Mouse (Mus musculus) liver, embryonic 15.5 days (tissue): ENCODE measurements around the gene Olfr455. TPM values are rescaled to one million over a fixed set of nuclear protein-coding genes. Genes with fewer than 3 reads are reported as not detected.

Experiments
- polyA plus RNA-seq: library from polyadenylated mRNA; unstranded; fragments of >200 nt; fragmentation: Nextera tagmentation; extraction: Ambion mirVana; gene quantifications from 2 replicates; pipeline ENCODE4 v1.2.1, GENCODE M21; 2015

Gene Olfr455
- polyA plus RNA-seq, 1 experiment from 2014 or later = not detected

Other genes with a start within 250 kb of the Olfr455 start
- not detected in 2 replicates for gene Fam131b, start 222.9 kb downstream of the Olfr455 start, polyA plus RNA-seq
- gene Zyx, start 198.0 kb downstream of the Olfr455 start, polyA plus RNA-seq = 39.7 and 41.9 TPM in 2 replicates
- 6.2 and 6.7 TPM in 2 replicates for gene Epha1, start 174.3 kb downstream of the Olfr455 start, polyA plus RNA-seq
- gene Tas2r143, start 147.3 kb downstream of the Olfr455 start, polyA plus RNA-seq = not detected in 2 replicates
- not detected in 2 replicates for gene Tas2r135, start 142.2 kb downstream of the Olfr455 start, polyA plus RNA-seq
- not detected in 2 replicates for gene Tas2r126, start 113.1 kb downstream of the Olfr455 start, polyA plus RNA-seq
- not detected in 2 replicates for gene Olfr458, start 82.4 kb downstream of the Olfr455 start, polyA plus RNA-seq
- not detected in 2 replicates for gene Olfr457, start 71.3 kb downstream of the Olfr455 start, polyA plus RNA-seq
- gene Olfr456, start 60.4 kb downstream of the Olfr455 start, polyA plus RNA-seq = not detected in 2 replicates
- not detected in 2 replicates for gene Tcaf3, start 50.1 kb upstream of the Olfr455 start, polyA plus RNA-seq
- gene Tcaf2, start 97.7 kb upstream of the Olfr455 start, polyA plus RNA-seq = 0.15 and 0.23 TPM in 2 replicates
- gene Tcaf1, start 162.5 kb upstream of the Olfr455 start, polyA plus RNA-seq = 4.7 TPM in 2 replicates
- gene Olfr453, start 191.8 kb upstream of the Olfr455 start, polyA plus RNA-seq = not detected in 2 replicates
- not detected in 2 replicates for gene Olfr38, start 208.8 kb upstream of the Olfr455 start, polyA plus RNA-seq
- gene Olfr452, start 237.5 kb upstream of the Olfr455 start, polyA plus RNA-seq = not detected in 2 replicates